In genomic region chr1:158546513-158546912, GRCm38 (mm10) we compare ENCODE assay signal across 17 mouse cellular contexts.
DNase-seq lines count a peak whose midpoint lies in the region; ATAC-seq and TF ChIP-seq lines count a peak whose summit lies in the region.
"Had no signal": no experiment of that assay in that cellular context is flagged by ENCODE, and none has a peak within 500 bp of the region (broad histone marks: within the 10 kb centered on the region; RNA-seq: fewer than 3 reads in every experiment).

No protein-coding gene starts in this region.

- H3K27ac ChIP-seq in hindbrain, postnatal 0 days = 0 out of 2 replicates have a peak overlapping the region, but pooled peaks have one; percentile 69
- no peak overlapping the region for H3K27ac ChIP-seq in hindbrain, embryonic 10.5 days
- H3K27ac ChIP-seq in embryonic facial prominence, embryonic 12.5 days = no peak overlapping the region
- no peak overlapping the region for H3K27ac ChIP-seq in forebrain, embryonic 13.5 days
- no peak overlapping the region for H3K27ac ChIP-seq in midbrain, postnatal 0 days (ENCODE audit: low read depth, low read length)
- H3K27ac ChIP-seq: limb, embryonic 12.5 days; liver, embryonic 12.5 days had no signal

- H3K9me3 ChIP-seq in hindbrain, postnatal 0 days (ENCODE audit: low read length) = no peaks in the 10 kb centered on the region
- no peaks in the 10 kb centered on the region for H3K9me3 ChIP-seq in hindbrain, embryonic 10.5 days
- H3K9me3 ChIP-seq in embryonic facial prominence, embryonic 12.5 days = no peaks in the 10 kb centered on the region
- no peaks in the 10 kb centered on the region for H3K9me3 ChIP-seq in forebrain, embryonic 13.5 days (replicated peaks)
- no peaks in the 10 kb centered on the region for H3K9me3 ChIP-seq in midbrain, postnatal 0 days (ENCODE audit: low read length)
- H3K9me3 ChIP-seq: limb, embryonic 12.5 days; liver, embryonic 12.5 days had no signal

- peak; percentile 17 for DNase-seq in hindbrain, postnatal 0 days (ENCODE audit: low spot score)
- DNase-seq in hindbrain, embryonic 10.5 days (ENCODE audit: low spot score) = no peak
- peak; percentile 34 for DNase-seq in midbrain, postnatal 0 days (ENCODE audit: low spot score)
- no peak for DNase-seq in urinary bladder, postnatal 14 days (ENCODE audit: low spot score)
- no peak for DNase-seq in T-cell, adult 2 months (ENCODE audit: low spot score)
- no peak for DNase-seq in kidney, postnatal 4 days
- DNase-seq: cerebellum, adult 8-10 months; heart, postnatal 4 days; kidney, adult 11 months; kidney, postnatal 10 days; lung, embryonic 14.5 days; lung, postnatal 36 days; thymus, postnatal 36 days had no signal

- H3K4me1 ChIP-seq in hindbrain, postnatal 0 days (ENCODE audit: insufficient read depth, low read length) = 0 out of 2 replicates have a peak, but pooled peaks cover 6% of the 10 kb centered on the region
- H3K4me1 ChIP-seq in hindbrain, embryonic 10.5 days (replicated peaks) = peaks cover 44% of the 10 kb centered on the region
- H3K4me1 ChIP-seq in embryonic facial prominence, embryonic 12.5 days = peaks cover 11% of the 10 kb centered on the region
- H3K4me1 ChIP-seq in forebrain, embryonic 13.5 days = peaks cover 28% of the 10 kb centered on the region
- H3K4me1 ChIP-seq in midbrain, postnatal 0 days (ENCODE audit: insufficient read depth, low read length) = no peaks in the 10 kb centered on the region
- H3K4me1 ChIP-seq: liver, embryonic 12.5 days had no signal

- H3K36me3 ChIP-seq in hindbrain, postnatal 0 days (ENCODE audit: insufficient read depth, low read length) = no peaks in the 10 kb centered on the region
- H3K36me3 ChIP-seq in hindbrain, embryonic 10.5 days = no peaks in the 10 kb centered on the region
- H3K36me3 ChIP-seq in embryonic facial prominence, embryonic 12.5 days = no peaks in the 10 kb centered on the region
- H3K36me3 ChIP-seq in forebrain, embryonic 13.5 days (ENCODE audit: poor library complexity, severe bottlenecking) = peaks cover 12% of the 10 kb centered on the region; the same call in 1 of the 2 replicates
- no peaks in the 10 kb centered on the region for H3K36me3 ChIP-seq in midbrain, postnatal 0 days (ENCODE audit: insufficient read depth, low read length)
- H3K36me3 ChIP-seq: limb, embryonic 12.5 days; liver, embryonic 12.5 days had no signal

- H3K27me3 ChIP-seq in hindbrain, postnatal 0 days (ENCODE audit: insufficient read depth, low read length) = no peaks in the 10 kb centered on the region
- no peaks in the 10 kb centered on the region for H3K27me3 ChIP-seq in hindbrain, embryonic 10.5 days (ENCODE audit: insufficient read depth, poor library complexity, severe bottlenecking)
- no peaks in the 10 kb centered on the region for H3K27me3 ChIP-seq in embryonic facial prominence, embryonic 12.5 days
- H3K27me3 ChIP-seq in forebrain, embryonic 13.5 days = no peaks in the 10 kb centered on the region
- H3K27me3 ChIP-seq in midbrain, postnatal 0 days (ENCODE audit: insufficient read depth, low read length) = no peaks in the 10 kb centered on the region
- H3K27me3 ChIP-seq: limb, embryonic 12.5 days; liver, embryonic 12.5 days had no signal

- H3K4me2 ChIP-seq in hindbrain, postnatal 0 days (ENCODE audit: low read depth, low read length) = no peak overlapping the region
- no peak overlapping the region for H3K4me2 ChIP-seq in embryonic facial prominence, embryonic 12.5 days (replicated peaks)
- no peak overlapping the region for H3K4me2 ChIP-seq in forebrain, embryonic 13.5 days
- no peak overlapping the region for H3K4me2 ChIP-seq in midbrain, postnatal 0 days (ENCODE audit: low read depth, low read length, poor library complexity, severe bottlenecking)
- H3K4me2 ChIP-seq: limb, embryonic 12.5 days; liver, embryonic 12.5 days; lung, embryonic 14.5 days had no signal

- no peak overlapping the region for H3K4me3 ChIP-seq in hindbrain, postnatal 0 days (ENCODE audit: low read length)
- no peak overlapping the region for H3K4me3 ChIP-seq in hindbrain, embryonic 10.5 days
- H3K4me3 ChIP-seq in embryonic facial prominence, embryonic 12.5 days = no peak overlapping the region
- no peak overlapping the region for H3K4me3 ChIP-seq in forebrain, embryonic 13.5 days
- no peak overlapping the region for H3K4me3 ChIP-seq in midbrain, postnatal 0 days (ENCODE audit: low read depth, low read length)
- H3K4me3 ChIP-seq: limb, embryonic 12.5 days; liver, embryonic 12.5 days had no signal

- TF ChIP-seq CTCF in hindbrain, postnatal 0 days (IDR thresholded peaks at IDR 0.05; ENCODE audit: low read depth) = no peak
- no peak for TF ChIP-seq CTCF in midbrain, postnatal 0 days (IDR thresholded peaks at IDR 0.05)

- 52% methylated on average over 4 of the region's 4 CpGs for WGBS in hindbrain, postnatal 0 days
- WGBS in hindbrain, embryonic 10.5 days = 61% methylated on average over 4 of the region's 4 CpGs
- 55% methylated on average over 4 of the region's 4 CpGs for WGBS in embryonic facial prominence, embryonic 12.5 days
- WGBS in forebrain, embryonic 13.5 days = 17% methylated on average over 4 of the region's 4 CpGs
- WGBS in midbrain, postnatal 0 days = 33% methylated on average over 4 of the region's 4 CpGs

- no peak overlapping the region for H3K9ac ChIP-seq in hindbrain, postnatal 0 days (replicated peaks; ENCODE audit: low read length)
- H3K9ac ChIP-seq in embryonic facial prominence, embryonic 12.5 days = no peak overlapping the region
- H3K9ac ChIP-seq in forebrain, embryonic 13.5 days = no peak overlapping the region
- no peak overlapping the region for H3K9ac ChIP-seq in midbrain, postnatal 0 days (replicated peaks; ENCODE audit: low read length, poor library complexity, severe bottlenecking)
- H3K9ac ChIP-seq: limb, embryonic 12.5 days; liver, embryonic 12.5 days; lung, embryonic 14.5 days had no signal

- no peak for ATAC-seq in hindbrain, postnatal 0 days
- peak; percentile 52; the same call in 1 of the 2 replicates for ATAC-seq in embryonic facial prominence, embryonic 12.5 days (ENCODE audit: insufficient number of reproducible peaks, insufficient read depth, low FRiP score, low TSS enrichment)
- ATAC-seq in forebrain, embryonic 13.5 days = peak; percentile 20; the same call in 1 of the 2 replicates
- ATAC-seq in midbrain, postnatal 0 days (ENCODE audit: low FRiP score) = no peak
- ATAC-seq: liver, embryonic 12.5 days had no signal

Comparison
In these comparisons a context has a peak if more than half of its experiments do, and no peak if none do; other contexts are left out.
1. DNase-seq: peak in hindbrain, postnatal 0 days (single experiment) and midbrain, postnatal 0 days (single experiment); none in hindbrain, embryonic 10.5 days (single experiment), urinary bladder, postnatal 14 days (single experiment), T-cell, adult 2 months (single experiment) and kidney, postnatal 4 days (0 of 2).
2. ATAC-seq: peak in embryonic facial prominence, embryonic 12.5 days (single experiment) and forebrain, embryonic 13.5 days (single experiment); none in hindbrain, postnatal 0 days (single experiment) and midbrain, postnatal 0 days (single experiment).